In genomic region chrX:103259882-103260281, GRCm38 (mm10) we compare ENCODE assay signal across 8 mouse cellular contexts.
DNase-seq lines count a peak whose midpoint lies in the region; TF ChIP-seq lines count a peak whose summit lies in the region.

No protein-coding gene starts in this region.

- no peaks in the 10 kb centered on the region for H3K9me3 ChIP-seq in heart, embryonic 10.5 days
- H3K9me3 ChIP-seq in ES-E14 (ENCODE audit: control insufficient read depth, insufficient read depth, low read depth, low read length): no peaks in the 10 kb centered on the region

- no peak overlapping the region for H3K27ac ChIP-seq in heart, embryonic 10.5 days
- no peak overlapping the region for H3K27ac ChIP-seq in ES-E14 (ENCODE audit: insufficient read depth, low read depth, low read length, poor library complexity, severe bottlenecking)

- no peaks in the 10 kb centered on the region for H3K4me1 ChIP-seq in heart, embryonic 10.5 days
- H3K4me1 ChIP-seq in ES-E14 (ENCODE audit: control insufficient read depth in 2 of 2, insufficient read depth in 2 of 2, low read length in 2 of 2, poor library complexity in 1 of 2): no peaks in the 10 kb centered on the region

- in situ Hi-C loops in ES-E14 (cut with MboI; ENCODE audit: low sequenced_read_pairs in 2 of 2, unreplicated experiment in 2 of 2): loop anchor here in 1 of 2 experiments (10.0 kb wide), 1 partner anchor 185 kb away; no protein-coding TSS in a partner anchor

- 10% methylated on average over 2 of the region's 2 CpGs for WGBS in heart, embryonic 10.5 days

- DNase-seq in heart, postnatal 36 days: peak; percentile 2 to 9
- DNase-seq in heart, embryonic 10.5 days (ENCODE audit: low spot score): no peak
- DNase-seq in 3T3-L1 (ENCODE audit: low read depth, low spot score) (peak; percentile 79), ES-E14 (ENCODE audit: low read depth, low spot score) (peak; percentile 40)
- DNase-seq in embryo, embryonic 10.5 days (ENCODE audit: low spot score): peak; percentile 78
- DNase-seq in lung, postnatal 14 days: peak; percentile 9
- no peak for DNase-seq in right cerebral cortex, postnatal 36 days (ENCODE audit: low spot score in 2 of 2)
- DNase-seq in thymus, adult 18-20 months: no peak

- H3K27me3 ChIP-seq in heart, embryonic 10.5 days (ENCODE audit: insufficient read depth, poor library complexity, severe bottlenecking): peaks cover 6% of the 10 kb centered on the region; the same call in 1 of the 2 replicates

- no peaks in the 10 kb centered on the region for H3K36me3 ChIP-seq in heart, embryonic 10.5 days
- no peaks in the 10 kb centered on the region for H3K36me3 ChIP-seq in ES-E14 (ENCODE audit: control insufficient read depth, insufficient read depth, low read length, poor library complexity, severe bottlenecking)

- H3K9ac ChIP-seq in ES-E14 (ENCODE audit: insufficient read depth, low read depth, low read length, poor library complexity, severe bottlenecking): no peak overlapping the region

- intact Hi-C loops in heart, postnatal 36 days (cut with DNase I): loop anchor here (1.0 kb wide), 2 partner anchors 111 to 181 kb away; no protein-coding TSS in a partner anchor

- no peak overlapping the region for H3K4me3 ChIP-seq in heart, embryonic 10.5 days
- H3K4me3 ChIP-seq in ES-E14 (ENCODE audit: insufficient read depth in 1 of 2, low read depth in 1 of 2, low read length in 2 of 2, poor library complexity in 1 of 2, severe bottlenecking in 1 of 2): no peak overlapping the region

TF ChIP-seq in ES-E14, 5 proteins besides CTCF, POLR2A, EP300 and RAD21:
- TF ChIP-seq MAFK (IDR thresholded peaks at IDR 0.05; ENCODE audit: insufficient read depth, low read depth, low read length) (no peak), HCFC1 (IDR thresholded peaks at IDR 0.05; ENCODE audit: borderline replicate concordance, insufficient read depth, low read length) (no peak), ZC3H11A (IDR thresholded peaks at IDR 0.05; ENCODE audit: borderline replicate concordance, low read depth, low read length) (peak; percentile 13; the same call in 1 of the 2 replicates), ZNF384 (IDR thresholded peaks at IDR 0.05; ENCODE audit: low read depth, low read length) (no peak), CHD2 (IDR thresholded peaks at IDR 0.05; ENCODE audit: low read depth, low read length) (no peak)

Comparison
In these comparisons a context has a peak if more than half of its experiments do, and no peak if none do; other contexts are left out.
1. DNase-seq: peak in heart, postnatal 36 days (2 of 2), 3T3-L1 (single experiment), ES-E14 (single experiment), embryo, embryonic 10.5 days (single experiment) and lung, postnatal 14 days (single experiment); none in heart, embryonic 10.5 days (single experiment), right cerebral cortex, postnatal 36 days (0 of 2) and thymus, adult 18-20 months (0 of 2).